Mouse (Mus musculus) bone marrow, adult 2 months (tissue): Measurements from ENCODE around the gene Dgki. TPM values are rescaled to one million over a fixed set of nuclear protein-coding genes. Genes with fewer than 3 reads are reported as not detected.

Experiments
- H3K27ac ChIP-seq: fragments of 200-500 bp; 2 replicates; pipeline ENCODE4 v1.5.1; 2012; ENCODE audit warnings: low read depth, mild to moderate bottlenecking, control low read depth, inconsistent platforms, low read length; ENCODE audit not compliant: control insufficient read depth, poor library complexity, insufficient read depth
- H3K4me1 ChIP-seq: fragments of 200-500 bp; 2 replicates; pipeline ENCODE4 v1.6.1; 2011; ENCODE audit warnings: low read length; ENCODE audit not compliant: control insufficient read depth, insufficient read depth
- H3K4me3 ChIP-seq: fragments of 200-500 bp; replicated peaks from 2 replicates; pipeline ENCODE3; 2011; ENCODE audit warnings: mild to moderate bottlenecking, low read depth, low read length, control low read depth; ENCODE audit not compliant: control insufficient read depth
- CTCF ChIP-seq: fragments of 200-500 bp; IDR thresholded peaks from 2 replicates; pipeline ENCODE4 v1.5.1; 2011; ENCODE audit warnings: low read length, control low read depth; ENCODE audit not compliant: control insufficient read depth, insufficient read depth
- POLR2A ChIP-seq: fragments of 200-500 bp; IDR thresholded peaks from 2 replicates; pipeline ENCODE4 v1.6.1; 2011; ENCODE audit warnings: low read depth, mild to moderate bottlenecking, control low read depth, low read length, borderline replicate concordance; ENCODE audit not compliant: control insufficient read depth
- WGBS: fragments of 180-500 bp; shearing (Covaris S2); methylation state at CpG from one replicate; pipeline ENCODE4 v1.1.7; 2018; 5-methylcytosine and 5-hydroxymethylcytosine counted together
- polyA plus RNA-seq: library from polyadenylated mRNA; stranded (reverse); fragments of >200 nt; gene quantifications from 2 replicates; pipeline ENCODE4 v1.2.4, GENCODE M21; 2011; ENCODE audit warnings: low replicate concordance; ENCODE audit not compliant: missing spikeins, insufficient read depth, insufficient read length

Gene Dgki
- polyA plus RNA-seq, 1 experiment: 7.2 TPM

GRCm38 (mm10) chr6:37212930-37213329 lies 87.1 kb downstream of the Dgki start:
- Histone ChIP-seq H3K4me1 (no peaks in the 10 kb centered on the region), H3K4me3 (no peak overlapping the region), H3K27ac (no peak overlapping the region; the same call in 1 of the 2 replicates)
- TF ChIP-seq CTCF (no peak), POLR2A (no peak)
- 18% methylated on average over 4 of the region's 4 CpGs for WGBS

- TF ChIP-seq POLR2A (no peak), CTCF (no peak)
- Histone ChIP-seq H3K4me3 (no peak overlapping the region), H3K4me1 (no peaks in the 10 kb centered on the region), H3K27ac (no peak overlapping the region)
- 75% methylated on average over 9 of the region's 9 CpGs for WGBS
These were observed 88.3 kb downstream of the Dgki start for GRCm38 (mm10) chr6:37211545-37212247.

- TF ChIP-seq POLR2A: no peak
- no peak for TF ChIP-seq CTCF
- no peaks in the 10 kb centered on the region for H3K4me1 ChIP-seq
- H3K27ac ChIP-seq: no peak overlapping the region
- H3K4me3 ChIP-seq: no peak overlapping the region
- WGBS: 66% methylated on average over 4 of the region's 4 CpGs
These were observed 97.1 kb downstream of the Dgki start for GRCm38 (mm10) chr6:37202901-37203300.

GRCm38 (mm10) chr6:37200840-37201239 lies 99.1 kb downstream of the Dgki start:
- H3K4me3 ChIP-seq: no peak overlapping the region
- no peak overlapping the region for H3K27ac ChIP-seq
- H3K4me1 ChIP-seq: no peaks in the 10 kb centered on the region
- TF ChIP-seq CTCF: no peak
- no peak for TF ChIP-seq POLR2A
- 82% methylated on average over 5 of the region's 5 CpGs for WGBS

- no peak overlapping the region for H3K27ac ChIP-seq
- H3K4me3 ChIP-seq: no peak overlapping the region
- no peaks in the 10 kb centered on the region for H3K4me1 ChIP-seq
- 78% methylated on average over 3 of the region's 3 CpGs for WGBS
- TF ChIP-seq POLR2A (no peak), CTCF (no peak)
These were observed 100.5 kb downstream of the Dgki start for GRCm38 (mm10) chr6:37199502-37199901.

GRCm38 (mm10) chr6:37197745-37198144 lies 102.2 kb downstream of the Dgki start:
- WGBS: 81% methylated on average over 13 of the region's 13 CpGs
- TF ChIP-seq CTCF (no peak), POLR2A (no peak)

GRCm38 (mm10) chr6:37196870-37197269 lies 103.1 kb downstream of the Dgki start:
- TF ChIP-seq CTCF (no peak), POLR2A (no peak)
- Histone ChIP-seq H3K4me1 (no peaks in the 10 kb centered on the region), H3K27ac (no peak overlapping the region), H3K4me3 (no peak overlapping the region)
- WGBS: 34% methylated on average over 5 of the region's 5 CpGs

More at GRCm38 (mm10) chr6:37197745-37198144, 102.2 kb downstream of the Dgki start:
- no peaks in the 10 kb centered on the region for H3K4me1 ChIP-seq
- no peak overlapping the region for H3K27ac ChIP-seq
- H3K4me3 ChIP-seq: no peak overlapping the region

GRCm38 (mm10) chr6:37195766-37196165 lies 104.2 kb downstream of the Dgki start:
- no peak overlapping the region; the same call in 1 of the 2 replicates for H3K27ac ChIP-seq
- 82% methylated on average over 4 of the region's 4 CpGs for WGBS
- TF ChIP-seq CTCF: no peak
- no peak for TF ChIP-seq POLR2A

GRCm38 (mm10) chr6:37181961-37182360 lies 118.0 kb downstream of the Dgki start:
- TF ChIP-seq POLR2A (no peak), CTCF (no peak)
- Histone ChIP-seq H3K4me1 (no peaks in the 10 kb centered on the region), H3K27ac (no peak overlapping the region), H3K4me3 (no peak overlapping the region)
- 64% methylated on average over 4 of the region's 4 CpGs for WGBS

More at GRCm38 (mm10) chr6:37195766-37196165, 104.2 kb downstream of the Dgki start:
- Histone ChIP-seq H3K4me3 (no peak overlapping the region), H3K4me1 (no peaks in the 10 kb centered on the region)
